8 mouse cellular contexts compared by ENCODE assay signal in genomic region chr4:133056069-133056890, GRCm38 (mm10). TPM values are rescaled to one million over a fixed set of nuclear protein-coding genes. Genes with fewer than 3 reads are reported as not detected.
DNase-seq lines count a peak whose midpoint lies in the region; ATAC-seq and TF ChIP-seq lines count a peak whose summit lies in the region.

No protein-coding gene starts in this region.

- DNase-seq in ES-CJ7 (ENCODE audit: low read depth, low spot score), result peak; percentile 96
- DNase-seq in brain, embryonic 14.5 days (ENCODE audit: low read depth), result peak; percentile 68
- peak; percentile 91 for DNase-seq in kidney, postnatal 0 days (ENCODE audit: low spot score)
- peak; percentile 90 for DNase-seq in lung, embryonic 14.5 days
- DNase-seq in thymus, postnatal 36 days, result peak; percentile 82 to 85

- peak; percentile 79 for TF ChIP-seq CTCF in brain, embryonic 14.5 days (IDR thresholded peaks at IDR 0.05; ENCODE audit: borderline replicate concordance, extremely low read depth, insufficient read depth, insufficient read length)
- peak; percentile 79 for TF ChIP-seq CTCF in kidney, postnatal 0 days (IDR thresholded peaks at IDR 0.05; ENCODE audit: low read depth)
- TF ChIP-seq CTCF in lung, embryonic 14.5 days (IDR thresholded peaks at IDR 0.05; ENCODE audit: low read depth), result peak; percentile 91

- H3K4me1 ChIP-seq in heart, embryonic 14.5 days (ENCODE audit: control insufficient read depth in 2 of 2, insufficient read depth in 2 of 2, low read length in 2 of 2), result peaks cover 45 to 90% of the 10 kb centered on the region in 2 experiments
- H3K4me1 ChIP-seq in kidney, postnatal 0 days (replicated peaks; ENCODE audit: insufficient read depth, low read length), result peaks cover 34% of the 10 kb centered on the region
- peaks cover 41% of the 10 kb centered on the region for H3K4me1 ChIP-seq in lung, embryonic 14.5 days (ENCODE audit: insufficient read depth)
- peaks cover 64% of the 10 kb centered on the region for H3K4me1 ChIP-seq in neural tube, embryonic 15.5 days

- peaks cover 32% of the 10 kb centered on the region for H3K36me3 ChIP-seq in heart, embryonic 14.5 days (ENCODE audit: control insufficient read depth, insufficient read depth, low read length)
- H3K36me3 ChIP-seq in kidney, postnatal 0 days (ENCODE audit: insufficient read depth, low read length), result peaks cover 7% of the 10 kb centered on the region
- peaks cover 36% of the 10 kb centered on the region for H3K36me3 ChIP-seq in lung, embryonic 14.5 days (ENCODE audit: insufficient read depth)
- H3K36me3 ChIP-seq in neural tube, embryonic 15.5 days, result peaks cover 9% of the 10 kb centered on the region

- peak overlapping the region; percentile 76 to 88 for H3K27ac ChIP-seq in heart, embryonic 14.5 days (replicated peaks in 1 of 2; ENCODE audit: control insufficient read depth in 1 of 2, insufficient read depth in 1 of 2, low read depth in 2 of 2, low read length in 2 of 2)
- peak overlapping the region; percentile 90 for H3K27ac ChIP-seq in kidney, postnatal 0 days
- H3K27ac ChIP-seq in lung, embryonic 14.5 days (ENCODE audit: low read depth), result peak overlapping the region; percentile 94
- peak overlapping the region; percentile 24 for H3K27ac ChIP-seq in neural tube, embryonic 15.5 days (replicated peaks)

- TF ChIP-seq POLR2A in brain, embryonic 14.5 days (IDR thresholded peaks at IDR 0.05; ENCODE audit: borderline replicate concordance, extremely low read depth, insufficient read depth, insufficient read length, poor library complexity, severe bottlenecking), result no peak

- peak overlapping the region in 1 of 2 experiments; percentile 20; a peak in 1 of 4 replicates for H3K4me3 ChIP-seq in heart, embryonic 14.5 days (ENCODE audit: control insufficient read depth in 1 of 2, insufficient read depth in 1 of 2, low read depth in 1 of 2, low read length in 2 of 2)
- H3K4me3 ChIP-seq in kidney, postnatal 0 days (replicated peaks; ENCODE audit: low read depth, low read length), result 0 out of 2 replicates have a peak overlapping the region, but pooled peaks have one; percentile 1
- H3K4me3 ChIP-seq in lung, embryonic 14.5 days (ENCODE audit: low read depth, low read length), result peak overlapping the region; percentile 9; the same call in 1 of the 2 replicates
- H3K4me3 ChIP-seq in neural tube, embryonic 15.5 days (replicated peaks), result no peak overlapping the region

- H3K9me3 ChIP-seq in heart, embryonic 14.5 days (ENCODE audit: control insufficient read depth, low read length), result no peaks in the 10 kb centered on the region
- H3K9me3 ChIP-seq in kidney, postnatal 0 days (replicated peaks; ENCODE audit: low read length), result no peaks in the 10 kb centered on the region
- no peaks in the 10 kb centered on the region for H3K9me3 ChIP-seq in lung, embryonic 14.5 days (ENCODE audit: low read depth, low read length)
- H3K9me3 ChIP-seq in neural tube, embryonic 15.5 days (replicated peaks), result no peaks in the 10 kb centered on the region

- no peaks in the 10 kb centered on the region for H3K27me3 ChIP-seq in heart, embryonic 14.5 days (ENCODE audit: control insufficient read depth, insufficient read depth, low read length)
- no peaks in the 10 kb centered on the region for H3K27me3 ChIP-seq in kidney, postnatal 0 days (ENCODE audit: insufficient read depth, low read length)
- H3K27me3 ChIP-seq in lung, embryonic 14.5 days (ENCODE audit: insufficient read depth, low read length), result no peaks in the 10 kb centered on the region
- no peaks in the 10 kb centered on the region for H3K27me3 ChIP-seq in neural tube, embryonic 15.5 days (replicated peaks)

- H3K4me2 ChIP-seq in heart, embryonic 14.5 days (ENCODE audit: low read length), result peak overlapping the region; percentile 54
- H3K4me2 ChIP-seq in kidney, postnatal 0 days (ENCODE audit: low read length), result peak overlapping the region; percentile 44
- peak overlapping the region; percentile 56 for H3K4me2 ChIP-seq in lung, embryonic 14.5 days
- H3K4me2 ChIP-seq in neural tube, embryonic 15.5 days, result peak overlapping the region; percentile 19

- H3K9ac ChIP-seq in heart, embryonic 14.5 days (ENCODE audit: low read length), result peak overlapping the region; percentile 42
- 0 out of 2 replicates have a peak overlapping the region, but pooled peaks have one; percentile 35 for H3K9ac ChIP-seq in kidney, postnatal 0 days (ENCODE audit: low read depth, low read length)
- H3K9ac ChIP-seq in lung, embryonic 14.5 days, result peak overlapping the region; percentile 32; the same call in 1 of the 2 replicates
- H3K9ac ChIP-seq in neural tube, embryonic 15.5 days (replicated peaks), result no peak overlapping the region

- peak; percentile 47; the same call in 1 of the 2 replicates for ATAC-seq in erythroid progenitor cell, adult 5-6 weeks (replicated peaks; ENCODE audit: low FRiP score, poor library complexity, severe bottlenecking)
- peak; percentile 64 for ATAC-seq in heart, embryonic 14.5 days (ENCODE audit: insufficient number of reproducible peaks, insufficient read depth, low FRiP score, low read depth)
- peak; percentile 85 for ATAC-seq in kidney, postnatal 0 days (replicated peaks; ENCODE audit: low FRiP score, low read depth)
- peak; percentile 90 for ATAC-seq in lung, embryonic 14.5 days (ENCODE audit: insufficient read depth)
- ATAC-seq in neural tube, embryonic 15.5 days (ENCODE audit: low FRiP score), result peak; percentile 60

- 2% methylated on average over 14 of the region's 15 CpGs for WGBS in heart, embryonic 14.5 days
- WGBS in kidney, postnatal 0 days, result 2% methylated on average over 15 of the region's 15 CpGs
- 3% methylated on average over 15 of the region's 15 CpGs for WGBS in lung, embryonic 14.5 days
- 9% methylated on average over 14 of the region's 15 CpGs for WGBS in neural tube, embryonic 15.5 days

RNA-seq across cellular contexts. Expression of gene Ahdc1, which starts 45.2 kb away (rescaled TPM):
- polyA plus RNA-seq in brain, embryonic 14.5 days (2012; rRNA removed), result 20.9 and 43.2 TPM in 2 replicates
- 2.9 TPM in 2 replicates for total RNA-seq in erythroid progenitor cell, adult 5-6 weeks (2015; ENCODE audit: low replicate concordance)
- total RNA-seq in erythroid progenitor cell, adult 5-6 weeks (2017; ENCODE audit: low replicate concordance), result 0.26 TPM in 1 of 2 replicates, not detected in the other
- polyA plus RNA-seq in heart, embryonic 14.5 days (2014; fragmentation: Nextera tagmentation; extraction: Ambion mirVana), result 7.1 and 9.0 TPM in 2 replicates
- 6.4 and 6.7 TPM in 2 replicates for polyA plus RNA-seq in kidney, postnatal 0 days (2015; fragmentation: Nextera tagmentation; extraction: Ambion mirVana)
- polyA plus RNA-seq in lung, embryonic 14.5 days (2014; fragmentation: Nextera tagmentation; extraction: Ambion mirVana), result 10.2 and 10.5 TPM in 2 replicates
- 11.0 TPM in 2 replicates for polyA plus RNA-seq in neural tube, embryonic 15.5 days (2015; fragmentation: Nextera tagmentation; extraction: Ambion mirVana)

Comparison
In these comparisons a context has a peak if more than half of its experiments do, and no peak if none do; other contexts are left out.
1. H3K27ac ChIP-seq: peak in every context shown above with its lines; median percentile 94 in lung, embryonic 14.5 days; 90 in kidney, postnatal 0 days; 82 in heart, embryonic 14.5 days; 24 in neural tube, embryonic 15.5 days.